Comparison of ENCODE assay signal across 9 mouse cellular contexts in genomic region chr2:70456205-70456604, GRCm38 (mm10). TPM values are rescaled to one million over a fixed set of nuclear protein-coding genes. Genes with fewer than 3 reads are reported as not detected.
A peak's percentile ranks its signal among the peaks of the same experiment; 100 is the strongest.
DNase-seq lines count a peak whose midpoint lies in the region; ATAC-seq lines count a peak whose summit lies in the region.
"Had no signal": no experiment of that assay in that cellular context is flagged by ENCODE, and none has a peak within 500 bp of the region (broad histone marks: within the 10 kb centered on the region; RNA-seq: fewer than 3 reads in every experiment).

No protein-coding gene starts in this region.

- H3K36me3 ChIP-seq in lung, embryonic 15.5 days, result no peaks in the 10 kb centered on the region
- H3K36me3 ChIP-seq in forebrain, embryonic 15.5 days, result no peaks in the 10 kb centered on the region
- H3K36me3 ChIP-seq in liver, embryonic 13.5 days, result no peaks in the 10 kb centered on the region
- no peaks in the 10 kb centered on the region for H3K36me3 ChIP-seq in stomach, embryonic 16.5 days (ENCODE audit: control insufficient read depth, insufficient read depth, low read length)

- H3K27ac ChIP-seq in lung, embryonic 15.5 days, result no peak overlapping the region; the same call in 1 of the 2 replicates
- no peak overlapping the region for H3K27ac ChIP-seq in forebrain, embryonic 15.5 days (replicated peaks)
- no peak overlapping the region for H3K27ac ChIP-seq in liver, embryonic 13.5 days
- H3K27ac ChIP-seq in stomach, embryonic 16.5 days (ENCODE audit: low read length), result no peak overlapping the region

- H3K9me3 ChIP-seq in lung, embryonic 15.5 days, result no peaks in the 10 kb centered on the region
- H3K9me3 ChIP-seq in forebrain, embryonic 15.5 days, result no peaks in the 10 kb centered on the region
- no peaks in the 10 kb centered on the region for H3K9me3 ChIP-seq in liver, embryonic 13.5 days (replicated peaks)
- H3K9me3 ChIP-seq in stomach, embryonic 16.5 days (replicated peaks; ENCODE audit: control insufficient read depth, low read length), result no peaks in the 10 kb centered on the region

- peak overlapping the region; percentile 33 for H3K4me3 ChIP-seq in lung, embryonic 15.5 days
- H3K4me3 ChIP-seq in forebrain, embryonic 15.5 days, result peak overlapping the region; percentile 20
- H3K4me3 ChIP-seq in liver, embryonic 13.5 days (replicated peaks), result no peak overlapping the region
- peak overlapping the region; percentile 30 for H3K4me3 ChIP-seq in stomach, embryonic 16.5 days (replicated peaks; ENCODE audit: low read length)
- H3K4me3 ChIP-seq: erythroblast, embryonic 14.5 days had no signal

- H3K9ac ChIP-seq in lung, embryonic 15.5 days, result no peak overlapping the region
- 0 out of 2 replicates have a peak overlapping the region, but pooled peaks have one; percentile 10 for H3K9ac ChIP-seq in forebrain, embryonic 15.5 days (replicated peaks)
- no peak overlapping the region for H3K9ac ChIP-seq in liver, embryonic 13.5 days
- peak overlapping the region; percentile 35; the same call in 1 of the 2 replicates for H3K9ac ChIP-seq in stomach, embryonic 16.5 days (ENCODE audit: low read length)

- no peaks in the 10 kb centered on the region for H3K27me3 ChIP-seq in lung, embryonic 15.5 days
- H3K27me3 ChIP-seq in forebrain, embryonic 15.5 days, result peaks cover 3% of the 10 kb centered on the region; the same call in 1 of the 2 replicates
- peaks cover 5% of the 10 kb centered on the region; the same call in 1 of the 2 replicates for H3K27me3 ChIP-seq in liver, embryonic 13.5 days
- H3K27me3 ChIP-seq in stomach, embryonic 16.5 days (ENCODE audit: control insufficient read depth, insufficient read depth, low read length), result no peaks in the 10 kb centered on the region

- 7% methylated on average over 12 of the region's 12 CpGs for WGBS in lung, embryonic 15.5 days
- WGBS in forebrain, embryonic 15.5 days, result 9% methylated on average over 12 of the region's 12 CpGs
- WGBS in liver, embryonic 13.5 days (ENCODE audit: insufficient replicate concordance), result 8% methylated on average over 12 of the region's 12 CpGs
- WGBS in stomach, embryonic 16.5 days, result 14% methylated on average over 12 of the region's 12 CpGs

- no peak for ATAC-seq in lung, embryonic 15.5 days (ENCODE audit: borderline replicate concordance, extremely low read depth, low FRiP score, low TSS enrichment)
- 0 out of 2 replicates have a peak, but pooled peaks have one; percentile 11 for ATAC-seq in forebrain, embryonic 15.5 days (replicated peaks)
- ATAC-seq in liver, embryonic 13.5 days (ENCODE audit: low read depth), result no peak
- ATAC-seq in stomach, embryonic 16.5 days (ENCODE audit: insufficient read depth, low FRiP score), result no peak

- peaks cover 5% of the 10 kb centered on the region; the same call in 1 of the 2 replicates for H3K4me1 ChIP-seq in lung, embryonic 15.5 days
- H3K4me1 ChIP-seq in forebrain, embryonic 15.5 days, result peaks cover 4% of the 10 kb centered on the region; the same call in 1 of the 2 replicates
- no peaks in the 10 kb centered on the region for H3K4me1 ChIP-seq in liver, embryonic 13.5 days (replicated peaks)
- H3K4me1 ChIP-seq in stomach, embryonic 16.5 days (ENCODE audit: control insufficient read depth, insufficient read depth, low read length), result no peaks in the 10 kb centered on the region

- H3K4me2 ChIP-seq in lung, embryonic 15.5 days, result peak overlapping the region; percentile 57
- H3K4me2 ChIP-seq in forebrain, embryonic 15.5 days (replicated peaks), result peak overlapping the region; percentile 38
- 0 out of 2 replicates have a peak overlapping the region, but pooled peaks have one; percentile 21 for H3K4me2 ChIP-seq in liver, embryonic 13.5 days
- peak overlapping the region; percentile 54 for H3K4me2 ChIP-seq in stomach, embryonic 16.5 days (ENCODE audit: low read depth, low read length)

- no peak for DNase-seq in lung, postnatal 36 days
- DNase-seq in liver, embryonic 13.5 days, result no peak
- DNase-seq in frontal cortex, postnatal 14 days (ENCODE audit: low spot score in 2 of 2), result no peak
- DNase-seq in lung, adult 18-20 months, result no peak
- no peak for DNase-seq in left cerebral cortex, adult 11 months (ENCODE audit: low spot score)

RNA-seq across cellular contexts. Expression of gene Sp5, which starts 18.5 kb away (rescaled TPM):
- polyA plus RNA-seq in lung, embryonic 15.5 days (2015; fragmentation: Nextera tagmentation; extraction: Ambion mirVana), result 9.3 TPM in 2 replicates
- 4.2 and 4.5 TPM in 2 replicates for polyA plus RNA-seq in forebrain, embryonic 15.5 days (2015; fragmentation: Nextera tagmentation; extraction: Ambion mirVana)
- polyA plus RNA-seq in liver, embryonic 13.5 days (2015; fragmentation: Nextera tagmentation; extraction: Ambion mirVana), result 0.48 TPM in 2 replicates
- 0.72 and 0.84 TPM in 2 replicates for polyA plus RNA-seq in stomach, embryonic 16.5 days (2015; fragmentation: Nextera tagmentation; extraction: Ambion mirVana)
- polyA plus RNA-seq: erythroblast, embryonic 14.5 days had no signal

RNA-seq across cellular contexts. Expression of gene Erich2, which starts 52.4 kb away (rescaled TPM):
- polyA plus RNA-seq in lung, embryonic 15.5 days (2015; fragmentation: Nextera tagmentation; extraction: Ambion mirVana), result 6.9 and 7.6 TPM in 2 replicates
- 2.0 and 2.4 TPM in 2 replicates for polyA plus RNA-seq in forebrain, embryonic 15.5 days (2015; fragmentation: Nextera tagmentation; extraction: Ambion mirVana)
- polyA plus RNA-seq in liver, embryonic 13.5 days (2015; fragmentation: Nextera tagmentation; extraction: Ambion mirVana), result not detected in 2 replicates
- 2.6 and 2.7 TPM in 2 replicates for polyA plus RNA-seq in stomach, embryonic 16.5 days (2015; fragmentation: Nextera tagmentation; extraction: Ambion mirVana)
- polyA plus RNA-seq: erythroblast, embryonic 14.5 days had no signal

Comparison
In these comparisons a context has a peak if more than half of its experiments do, and no peak if none do; other contexts are left out.
1. H3K9ac ChIP-seq: peak in forebrain, embryonic 15.5 days (single experiment) and stomach, embryonic 16.5 days (single experiment); none in lung, embryonic 15.5 days (single experiment) and liver, embryonic 13.5 days (single experiment).
2. Peak in every context shown above with its lines, with median percentiles within 50 percentile points of each other: H3K4me2 ChIP-seq.